Mouse (Mus musculus): ENCODE measurements at regions not wholly inside any gene's neighbourhood (a gene's known extent, or its start where the extent isn't known, plus 50 kb on each side); places are given as distances from the start of the nearest gene placed in this dataset.

- DNase-seq (ENCODE audit: low read depth, low spot score), result no peak
These were observed 99.4 kb upstream of the Spred1 start for GRCm38 (mm10) chr2:117021787-117022186.

GRCm38 (mm10) chr2:117023436-117023835 is 97.7 kb upstream of the Spred1 start:
- no peak for DNase-seq (ENCODE audit: low read depth, low spot score)

GRCm38 (mm10) chr2:117027071-117027470 is 94.1 kb upstream of the Spred1 start:
- no peak for DNase-seq (ENCODE audit: low read depth, low spot score)

GRCm38 (mm10) chr2:117028771-117029170 is 92.4 kb upstream of the Spred1 start:
- DNase-seq (ENCODE audit: low read depth, low spot score), result no peak

GRCm38 (mm10) chr2:117036197-117036872 is 84.8 kb upstream of the Spred1 start:
- no peak for DNase-seq (ENCODE audit: low read depth, low spot score)

- no peak for DNase-seq (ENCODE audit: low read depth, low spot score)
These were observed 81.0 kb upstream of the Spred1 start for GRCm38 (mm10) chr2:117040211-117040610.

- DNase-seq (ENCODE audit: low read depth, low spot score), result no peak
These were observed 77.3 kb upstream of the Spred1 start for GRCm38 (mm10) chr2:117043831-117044230.

- DNase-seq (ENCODE audit: low read depth, low spot score), result no peak
These were observed 72.9 kb upstream of the Spred1 start for GRCm38 (mm10) chr2:117048290-117048730.

- DNase-seq (ENCODE audit: low read depth, low spot score), result no peak
These were observed 71.1 kb upstream of the Spred1 start for GRCm38 (mm10) chr2:117050061-117050460.

GRCm38 (mm10) chr2:117064126-117064525 is 57.0 kb upstream of the Spred1 start:
- DNase-seq (ENCODE audit: low read depth, low spot score), result no peak

- no peak for DNase-seq (ENCODE audit: low read depth, low spot score)
These were observed 50.8 kb upstream of the Spred1 start for GRCm38 (mm10) chr2:117070348-117070747.

GRCm38 (mm10) chr2:117071098-117071497 is 50.1 kb upstream of the Spred1 start:
- no peak for DNase-seq (ENCODE audit: low read depth, low spot score)
